Mouse (Mus musculus) brown adipose tissue, adult 24 weeks (tissue): ENCODE results near the gene Krtap9-3. TPM values are rescaled to one million over a fixed set of nuclear protein-coding genes. Genes with fewer than 3 reads are reported as not detected.
"Not testable (repeated sequence)": the region's sequence is repeated elsewhere in the genome, so short reads cannot be mapped to it uniquely, and the experiment has no call there.

Source experiments
- H3K27ac ChIP-seq: fragments of 200-500 bp; replicated peaks from 2 replicates; pipeline ENCODE4 v1.5.1; 2012; ENCODE audit warnings: low read depth, mild to moderate bottlenecking, low read length
- H3K4me1 ChIP-seq: fragments of 200-500 bp; 2 replicates; pipeline ENCODE4 v1.6.1; 2012; ENCODE audit warnings: low read length, mixed read lengths; ENCODE audit not compliant: control insufficient read depth, insufficient read depth, insufficient read length
- H3K4me3 ChIP-seq: fragments of 200-500 bp; 2 replicates; pipeline ENCODE4 v1.5.1; 2012; ENCODE audit warnings: low read depth, mild to moderate bottlenecking, low read length, moderate library complexity; ENCODE audit not compliant: insufficient read depth
- polyA plus RNA-seq: library from polyadenylated mRNA; stranded (reverse); fragments of >200 nt; gene quantifications from 2 replicates; pipeline ENCODE4 v1.2.4, GENCODE M21; 2012; ENCODE audit not compliant: missing spikeins, insufficient read depth, insufficient read length

The Krtap9-3 gene
- not detected in 2 replicates for polyA plus RNA-seq

DNA sequence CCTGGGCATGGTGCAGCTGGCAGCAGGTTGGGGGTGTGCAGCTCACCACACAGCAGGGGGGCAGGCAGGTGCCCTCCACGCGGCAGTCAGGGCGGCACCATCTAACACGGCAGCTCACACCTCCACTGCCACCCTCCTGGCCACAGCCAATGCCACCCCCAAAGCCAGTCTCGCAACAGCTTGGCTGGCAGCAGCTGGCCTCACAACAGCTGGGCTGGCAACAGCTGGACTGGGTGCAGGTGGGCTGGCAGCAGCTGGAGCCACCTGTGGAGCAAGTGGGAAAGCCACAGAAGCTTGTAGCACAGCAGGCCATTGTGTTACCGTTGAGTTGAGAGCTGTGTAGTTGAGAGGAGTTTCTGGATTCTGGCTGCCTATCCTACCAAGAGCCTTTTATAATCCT, at the start of gene Krtap9-3:
Gene Krtap9-3, minus strand, starts transcription at position 364 of the 400 bp plus-strand sequence.
- H3K4me1 ChIP-seq, H3K4me3 ChIP-seq, H3K27ac ChIP-seq: not testable (repeated sequence)

DNA sequence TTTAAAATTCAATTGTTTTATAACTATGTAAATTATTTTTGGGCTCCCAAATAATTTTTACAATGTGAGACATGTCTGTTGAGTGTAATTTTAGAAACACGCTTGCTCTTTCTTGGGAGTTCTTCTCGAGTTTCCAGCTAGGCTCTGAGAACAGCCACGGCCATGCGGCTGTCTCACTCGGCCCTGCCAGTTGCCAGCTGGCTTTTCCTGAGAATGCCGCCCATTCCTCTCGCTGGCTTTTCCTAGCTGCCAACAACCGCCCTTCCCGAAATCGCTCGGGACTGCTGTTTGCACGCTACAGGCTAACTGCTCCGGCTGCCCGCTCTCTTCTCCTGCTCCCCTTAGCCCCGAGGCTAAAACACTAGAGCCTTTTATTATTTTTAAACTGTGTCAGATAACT, 48.5 kb upstream of the Krtap9-3 start:
- no peak overlapping the region for H3K4me3 ChIP-seq
- no peaks in the 10 kb centered on the region for H3K4me1 ChIP-seq
- no peak overlapping the region for H3K27ac ChIP-seq

DNA sequence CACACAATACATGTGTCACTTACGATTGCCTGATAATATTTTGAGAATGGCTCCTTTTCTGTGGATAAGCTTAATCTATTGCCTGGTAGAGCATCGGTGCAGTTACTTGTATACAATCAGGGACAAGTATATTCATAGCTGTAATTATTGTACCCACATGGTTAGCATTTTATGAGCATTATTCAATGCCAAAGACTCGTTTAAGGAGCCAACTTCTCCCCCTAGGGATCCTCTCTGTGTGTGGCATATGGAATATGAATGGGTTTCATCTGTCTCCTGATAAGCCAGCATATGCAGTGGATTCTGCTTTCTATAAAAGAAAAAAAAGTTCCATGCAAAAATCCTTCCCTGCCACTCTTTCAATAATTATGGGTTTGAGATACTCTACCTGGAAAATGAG, 46.4 kb upstream of the Krtap9-3 start:
- H3K4me3 ChIP-seq = no peak overlapping the region
- H3K27ac ChIP-seq = no peak overlapping the region
- H3K4me1 ChIP-seq = no peaks in the 10 kb centered on the region

DNA sequence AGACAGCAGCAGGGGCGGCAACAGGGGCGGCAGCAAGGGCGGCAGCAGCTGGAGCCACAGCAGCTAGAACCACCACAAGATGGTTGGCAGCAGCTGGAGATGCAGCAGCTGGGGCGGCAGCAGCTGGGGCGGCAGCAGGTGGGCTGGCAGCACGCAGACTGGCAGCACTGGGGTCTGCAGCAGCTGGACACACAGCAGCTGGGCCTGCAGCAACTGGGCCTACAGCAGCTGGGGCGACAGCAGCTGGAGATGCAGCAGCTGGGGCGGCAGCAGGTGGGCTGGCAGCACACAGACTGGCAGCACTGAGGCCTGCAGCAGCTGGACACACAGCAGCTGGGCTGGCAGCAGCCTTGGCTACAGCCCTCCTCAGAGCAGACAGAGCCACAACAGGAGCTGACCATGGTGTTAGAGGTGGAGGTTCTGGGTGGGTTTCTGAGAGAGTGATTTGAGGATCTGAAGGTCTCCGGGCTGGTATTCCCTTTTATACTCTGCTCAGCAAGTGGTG, 45.8 kb upstream of the Krtap9-3 start, which contains the start of gene Krtap4-7:
Gene Krtap4-7, minus strand, starts transcription at position 455 of the 505 bp plus-strand sequence.
- H3K4me1 ChIP-seq, H3K27ac ChIP-seq, H3K4me3 ChIP-seq: not testable (repeated sequence)

DNA sequence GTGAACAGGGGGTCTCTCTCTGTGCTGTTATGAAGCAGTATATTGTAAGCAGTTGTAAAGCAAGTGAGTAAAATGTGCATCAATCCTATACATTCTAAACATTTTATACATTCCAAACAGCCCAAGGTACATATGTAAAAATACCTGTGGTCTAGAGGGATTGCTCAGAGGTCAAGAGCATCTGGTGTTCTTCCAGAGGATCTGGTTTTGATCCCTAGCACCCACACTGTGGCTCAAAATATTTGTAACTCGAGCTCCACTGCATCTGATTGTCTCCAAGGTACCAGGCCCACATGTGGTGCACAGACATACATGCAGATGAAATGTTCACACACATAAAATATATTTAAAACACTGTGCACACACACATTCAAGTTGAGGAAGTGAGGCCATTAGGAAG, 43.0 kb upstream of the Krtap9-3 start:
- H3K4me1 ChIP-seq = no peaks in the 10 kb centered on the region

DNA sequence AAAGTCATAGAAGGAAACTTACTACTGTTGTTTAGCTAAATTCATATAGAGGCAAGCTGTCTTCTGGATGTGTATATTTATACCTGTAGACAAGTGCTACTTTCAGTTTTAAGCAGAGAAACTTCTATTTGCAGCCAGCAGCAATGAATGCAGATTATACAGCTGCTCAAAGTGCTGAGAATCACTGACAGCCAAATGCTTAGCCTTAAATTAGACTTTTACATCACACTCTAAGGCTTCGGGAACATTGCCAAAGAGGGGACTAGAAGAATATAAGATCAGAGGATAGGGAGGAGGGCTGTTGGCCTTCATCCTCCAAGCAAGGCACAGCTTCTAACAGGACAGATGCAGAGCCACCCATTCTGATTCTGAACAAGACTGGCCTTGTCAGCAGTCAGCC, 39.2 kb upstream of the Krtap9-3 start:
- Histone ChIP-seq H3K4me3 (no peak overlapping the region), H3K4me1 (no peaks in the 10 kb centered on the region), H3K27ac (no peak overlapping the region)

More for the DNA sequence above, 43.0 kb upstream of the Krtap9-3 start:
- Histone ChIP-seq H3K27ac (no peak overlapping the region), H3K4me3 (no peak overlapping the region)

DNA sequence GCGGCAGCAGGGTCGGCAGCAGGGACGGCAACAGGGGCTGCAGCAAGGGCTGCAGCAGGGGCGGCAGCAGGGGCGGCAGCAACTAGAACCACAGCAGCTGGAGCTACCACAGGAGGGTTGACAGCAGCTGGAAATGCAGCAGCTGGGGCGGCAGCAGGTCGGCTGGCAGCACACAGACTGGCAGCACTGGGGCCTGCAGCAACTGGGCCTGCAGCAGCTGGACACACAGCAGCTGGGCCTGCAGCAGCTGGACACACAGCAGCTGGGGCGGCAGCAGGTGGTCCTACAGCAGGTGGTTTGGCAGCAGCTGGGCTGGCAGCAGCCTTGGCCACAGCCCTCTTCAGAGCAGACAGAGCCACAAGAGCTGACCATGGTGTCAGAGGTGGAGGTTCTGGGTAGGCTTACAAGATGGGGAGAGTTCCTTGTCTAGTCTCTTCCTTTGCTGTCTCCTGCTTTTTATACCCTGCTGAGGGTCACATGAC, 36.8 kb upstream of the Krtap9-3 start, which contains the start of gene Krtap4-2:
Gene Krtap4-2, minus strand, starts transcription at position 432 of the 482 bp plus-strand sequence.
- H3K4me3 ChIP-seq = no peak within 1 kb of the TSS
- H3K4me1 ChIP-seq = no peaks in the 10 kb centered on the region
- H3K27ac ChIP-seq = no peak within 1 kb of the TSS

DNA sequence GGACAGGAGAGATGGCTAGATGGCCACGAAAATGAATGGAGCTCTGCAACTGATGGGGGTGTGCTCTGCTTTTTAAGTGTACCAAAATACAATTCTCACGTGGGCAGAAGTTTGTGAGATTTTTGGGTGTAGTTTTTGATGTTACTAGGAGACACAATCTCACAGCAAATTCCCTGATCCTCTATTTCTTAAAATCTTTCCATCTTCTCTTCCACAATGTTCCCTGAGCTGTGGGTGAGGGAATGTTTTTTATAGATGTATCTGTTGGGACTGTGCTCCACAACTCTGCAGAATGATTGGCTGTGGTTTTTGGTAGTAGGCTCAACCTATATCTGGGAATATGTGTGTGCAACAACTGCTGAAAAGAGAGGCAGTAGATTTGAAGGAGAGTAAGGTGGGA, 35.4 kb upstream of the Krtap9-3 start:
- Histone ChIP-seq H3K27ac (no peak overlapping the region), H3K4me1 (no peaks in the 10 kb centered on the region)

DNA sequence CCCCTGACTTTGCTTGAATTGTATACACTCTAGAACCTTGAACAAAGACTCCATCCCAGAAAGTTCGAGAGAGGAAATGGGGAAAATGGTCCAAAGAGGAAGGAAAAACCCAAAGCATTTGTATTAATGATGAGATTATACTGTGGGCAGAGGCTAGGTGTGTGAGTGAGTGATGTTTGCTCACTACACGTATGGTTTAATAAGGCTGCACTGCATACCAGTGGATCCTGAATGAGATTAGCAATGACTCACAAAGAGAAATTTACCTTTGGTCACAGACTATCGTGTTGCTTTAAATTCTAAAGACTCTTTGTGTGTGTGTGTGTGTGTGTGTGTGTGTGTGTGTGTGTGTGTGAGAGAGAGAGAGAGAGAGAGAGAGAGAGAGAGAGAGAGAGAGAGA, 33.0 kb upstream of the Krtap9-3 start:
- Histone ChIP-seq H3K27ac (no peak overlapping the region), H3K4me3 (no peak overlapping the region), H3K4me1 (no peaks in the 10 kb centered on the region)

More for the DNA sequence above, 35.4 kb upstream of the Krtap9-3 start:
- H3K4me3 ChIP-seq = no peak overlapping the region

DNA sequence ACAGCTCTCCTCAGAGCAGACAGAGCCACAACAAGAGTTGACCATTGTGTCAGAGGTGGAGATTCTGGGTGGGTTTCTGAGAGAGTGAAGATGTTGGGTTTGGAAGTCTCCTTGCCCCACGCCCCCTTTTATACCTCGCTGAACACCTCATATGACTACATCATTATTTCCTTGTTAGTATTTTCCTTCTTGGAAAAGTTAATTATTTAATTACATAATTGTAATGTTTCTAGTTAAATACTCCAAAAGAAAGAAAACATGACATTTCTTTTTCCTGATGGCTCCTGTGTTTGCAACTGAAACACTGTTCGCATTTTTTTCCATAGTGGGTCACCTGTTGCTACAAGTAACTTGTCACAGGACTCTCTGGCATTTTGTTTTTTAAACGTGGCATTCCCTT, 30.2 kb upstream of the Krtap9-3 start, which contains the start of gene Krtap4-1:
Gene Krtap4-1, minus strand, starts transcription at position 101 of the 400 bp plus-strand sequence.
- no peak within 1 kb of the TSS for H3K27ac ChIP-seq
- no peaks in the 10 kb centered on the region for H3K4me1 ChIP-seq
- H3K4me3 ChIP-seq = no peak within 1 kb of the TSS

DNA sequence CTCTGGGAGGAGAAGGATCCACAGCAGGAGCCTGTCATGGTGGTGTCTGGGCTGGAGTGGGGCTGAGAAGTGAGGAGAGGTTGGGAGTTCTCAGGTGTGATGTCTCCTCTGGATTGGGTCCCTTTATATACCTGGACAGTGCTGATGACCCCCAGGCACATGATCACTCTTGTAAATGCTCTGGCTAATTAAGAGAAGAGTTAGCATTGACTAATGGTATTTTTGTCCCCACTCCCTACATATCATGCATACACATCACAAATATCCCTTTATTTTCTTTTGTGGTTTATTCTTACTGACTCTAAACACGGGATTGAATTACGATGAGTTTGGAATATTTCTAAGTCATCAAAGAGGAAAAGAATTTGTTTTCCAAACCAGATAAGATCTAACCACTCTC, 22.4 kb upstream of the Krtap9-3 start, which contains the start of gene Gm11562:
Gene Gm11562, minus strand, starts transcription at position 101 of the 400 bp plus-strand sequence.
- Histone ChIP-seq H3K27ac (no peak within 1 kb of the TSS), H3K4me1 (no peaks in the 10 kb centered on the region), H3K4me3 (no peak within 1 kb of the TSS)

DNA sequence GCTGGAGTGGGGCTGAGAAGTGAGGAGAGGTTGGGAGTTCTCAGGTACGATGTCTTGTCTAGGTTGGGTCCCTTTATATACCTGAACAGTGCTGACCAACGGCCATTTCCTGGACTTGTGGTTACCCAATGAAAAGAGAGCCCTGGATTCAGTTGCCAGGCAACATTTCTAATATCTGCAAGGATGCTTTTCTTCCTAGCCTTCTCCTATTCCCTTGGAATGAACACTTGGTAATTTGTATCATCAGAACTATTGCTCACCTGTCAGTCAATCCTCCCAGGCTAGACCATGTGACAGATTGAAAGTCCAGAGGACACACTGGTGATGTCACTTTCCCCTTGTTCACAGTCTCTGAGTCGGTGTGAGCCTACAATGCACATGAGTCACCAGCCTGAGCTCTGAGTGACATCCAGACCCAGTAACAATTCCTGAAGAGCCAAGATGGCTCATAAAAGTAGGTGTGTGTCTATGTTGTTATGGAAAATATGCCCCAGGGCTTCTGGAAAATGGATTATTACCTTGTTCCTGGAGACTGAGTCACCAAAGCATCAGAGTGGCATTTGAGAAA, 17.0 kb upstream of the Krtap9-3 start, which contains the start of gene Krtap2-4:
Gene Krtap2-4, minus strand, starts transcription at position 51 of the 568 bp plus-strand sequence.
- H3K27ac ChIP-seq = no peak within 1 kb of the TSS
- H3K4me1 ChIP-seq = no peaks in the 10 kb centered on the region
- H3K4me3 ChIP-seq = no peak within 1 kb of the TSS

DNA sequence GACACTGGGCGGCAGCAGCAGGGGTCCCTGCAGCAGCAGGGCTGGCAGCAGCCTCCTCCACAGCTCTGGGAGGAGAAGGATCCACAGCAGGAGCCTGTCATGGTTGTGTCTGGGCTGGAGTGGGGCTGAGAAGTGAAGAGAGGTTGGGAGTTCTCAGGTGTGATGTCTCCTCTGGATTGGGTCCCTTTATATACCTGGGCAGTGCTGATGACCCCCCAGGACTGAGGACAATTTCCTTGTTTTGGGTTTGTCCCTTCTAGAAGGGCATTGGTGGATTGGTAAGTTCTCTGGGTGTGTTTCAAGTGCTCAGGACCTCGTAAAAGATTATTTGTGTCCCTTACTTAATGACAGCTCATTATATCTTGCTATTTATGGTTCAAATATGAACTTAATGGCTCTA, 12.2 kb upstream of the Krtap9-3 start, which contains the start of gene Gm11937:
Gene Gm11937, minus strand, starts transcription at position 101 of the 400 bp plus-strand sequence.
- H3K4me1 ChIP-seq, H3K27ac ChIP-seq, H3K4me3 ChIP-seq: not testable (repeated sequence)

DNA sequence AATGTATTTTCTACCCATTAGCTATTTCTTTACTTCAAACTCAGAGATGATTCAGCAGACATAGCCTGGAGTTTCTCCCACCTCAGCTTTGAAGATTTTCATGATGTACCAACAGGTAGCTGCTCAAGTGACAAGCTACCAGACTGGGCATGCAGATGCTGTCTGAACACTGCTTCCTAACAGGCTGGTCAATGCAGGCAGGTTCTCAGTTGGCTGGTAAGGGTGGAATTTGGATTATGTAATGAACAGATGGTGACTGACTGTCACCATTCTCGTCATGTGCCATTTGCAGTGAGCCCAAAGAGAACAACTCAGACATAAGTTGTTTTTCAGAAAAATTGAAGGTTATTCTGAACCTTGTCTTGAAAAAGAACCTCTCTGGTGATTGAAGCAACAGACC, 11.2 kb upstream of the Krtap9-3 start:
- Histone ChIP-seq H3K4me3 (no peak overlapping the region), H3K4me1 (no peaks in the 10 kb centered on the region), H3K27ac (no peak overlapping the region)

DNA sequence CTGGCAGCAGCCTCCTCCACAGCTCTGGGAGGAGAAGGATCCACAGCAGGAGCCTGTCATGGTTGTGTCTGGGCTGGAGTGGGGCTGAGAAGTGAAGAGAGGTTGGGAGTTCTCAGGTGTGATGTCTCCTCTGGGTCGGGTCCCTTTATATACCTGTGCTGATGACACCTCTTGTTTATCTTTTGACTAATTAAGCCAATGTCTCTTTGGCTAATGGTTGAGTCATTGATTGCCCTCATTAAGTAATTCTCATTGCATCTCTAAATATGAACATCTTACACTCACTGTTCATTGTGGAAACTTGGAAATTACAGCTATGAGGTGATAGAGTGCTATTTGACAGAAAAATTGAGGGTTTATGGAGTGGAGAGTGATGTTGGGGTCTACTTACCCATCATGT, 5.3 kb upstream of the Krtap9-3 start, which contains the start of gene Gm11938:
Gene Gm11938, minus strand, starts transcription at position 101 of the 400 bp plus-strand sequence.
- not testable (repeated sequence) for H3K27ac ChIP-seq, H3K4me3 ChIP-seq, H3K4me1 ChIP-seq

DNA sequence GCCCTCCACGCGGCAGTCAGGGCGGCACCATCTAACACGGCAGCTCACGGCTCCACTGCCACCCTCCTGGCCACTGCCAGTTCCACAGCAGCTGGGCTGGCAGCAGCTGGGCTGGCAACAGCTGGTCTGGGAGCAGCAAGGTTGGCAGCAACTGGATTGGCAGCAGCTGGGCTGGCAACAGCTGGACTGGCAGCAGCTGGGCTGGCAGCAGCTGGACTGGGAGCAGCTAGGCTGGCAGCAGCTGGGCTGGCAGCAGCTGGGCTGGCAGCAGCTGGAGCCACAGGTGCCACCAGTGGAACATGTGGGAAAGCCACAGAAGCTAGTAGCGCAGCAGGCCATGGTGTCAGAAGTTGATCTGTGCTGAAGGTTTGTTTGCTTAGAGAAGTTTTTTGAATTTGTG, 6.9 kb downstream of the Krtap9-3 start, which contains the start of gene Krtap1-3:
Gene Krtap1-3, minus strand, starts transcription at position 359 of the 400 bp plus-strand sequence.
- H3K4me3 ChIP-seq = no peak within 1 kb of the TSS

More for the DNA sequence above, 6.9 kb downstream of the Krtap9-3 start, which contains the start of gene Krtap1-3:
- H3K4me1 ChIP-seq = no peaks in the 10 kb centered on the region
- H3K27ac ChIP-seq = no peak within 1 kb of the TSS
